Comparison of ENCODE assay signal across 10 mouse cellular contexts in the genomic region with DNA sequence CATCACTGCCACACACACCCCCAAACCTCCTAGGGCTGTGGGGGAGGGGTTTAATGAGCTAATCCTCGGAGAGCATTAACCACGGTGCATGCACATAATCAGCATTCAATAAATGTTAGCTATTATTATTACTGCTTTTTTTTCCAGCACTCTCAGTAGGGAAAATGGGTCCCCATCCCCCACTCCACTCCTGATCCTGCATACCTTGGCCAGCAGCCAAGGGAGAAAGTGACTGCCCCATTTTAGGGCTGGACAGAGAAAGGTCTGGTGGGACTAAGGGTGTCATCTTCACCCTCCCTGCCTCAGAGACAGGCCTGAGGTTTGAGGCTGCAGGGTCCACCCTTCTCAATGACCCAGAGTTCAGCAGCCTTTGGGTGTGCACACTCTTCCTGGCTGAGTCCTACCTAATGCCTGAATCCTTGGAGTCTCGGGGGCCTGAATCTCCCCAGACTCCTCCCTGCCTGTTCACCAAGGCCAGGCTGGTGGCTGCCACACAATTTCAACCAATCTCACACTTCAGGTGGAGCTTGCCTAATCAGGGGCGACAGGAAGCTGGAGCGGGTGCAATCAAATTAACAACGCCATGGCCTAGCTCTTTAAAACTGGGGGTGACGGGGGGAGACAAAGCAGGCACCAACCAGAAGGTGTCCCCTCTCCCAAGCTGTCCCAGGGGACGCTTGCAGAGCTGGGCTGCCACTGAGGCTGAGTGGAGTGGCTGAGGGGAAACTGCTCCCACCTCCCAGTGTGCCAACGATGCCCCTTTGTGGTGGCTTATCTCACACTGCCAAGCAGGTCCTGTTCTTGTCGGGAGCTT.
DNase-seq lines count a peak whose midpoint lies in the region; ATAC-seq lines count a peak whose summit lies in the region.
"Had no signal": no experiment of that assay in that cellular context is flagged by ENCODE, and none has a peak within 500 bp of the region (broad histone marks: within the 10 kb centered on the region; RNA-seq: fewer than 3 reads in every experiment).

No protein-coding gene starts in this region.

- H3K4me3 ChIP-seq in neural tube, embryonic 12.5 days = no peak overlapping the region
- H3K4me3 ChIP-seq in forebrain, embryonic 14.5 days (ENCODE audit: low read depth, low read length) = no peak overlapping the region
- peak overlapping the region; percentile 23 for H3K4me3 ChIP-seq in megakaryocyte, embryonic 14.5 days (replicated peaks)
- H3K4me3 ChIP-seq: gastrocnemius, adult 2 months; myocyte had no signal

- no peaks in the 10 kb centered on the region for H3K9me3 ChIP-seq in neural tube, embryonic 12.5 days
- no peaks in the 10 kb centered on the region for H3K9me3 ChIP-seq in forebrain, embryonic 14.5 days (replicated peaks; ENCODE audit: control insufficient read depth, low read length)
- no peaks in the 10 kb centered on the region for H3K9me3 ChIP-seq in megakaryocyte, embryonic 14.5 days

- peak; percentile 71 for ATAC-seq in neural tube, embryonic 12.5 days (ENCODE audit: low FRiP score, low read depth)
- peak; percentile 81 for ATAC-seq in forebrain, embryonic 14.5 days
- no peak for ATAC-seq in monocyte, adult 5-6 weeks (replicated peaks; ENCODE audit: insufficient number of reproducible peaks, low FRiP score, low TSS enrichment, poor library complexity, severe bottlenecking)

- H3K4me1 ChIP-seq in neural tube, embryonic 12.5 days = peaks cover 36% of the 10 kb centered on the region
- H3K4me1 ChIP-seq in forebrain, embryonic 14.5 days (ENCODE audit: control insufficient read depth, insufficient read depth, low read length) = peaks cover 19% of the 10 kb centered on the region
- H3K4me1 ChIP-seq in megakaryocyte, embryonic 14.5 days = peaks cover 16% of the 10 kb centered on the region

- peak overlapping the region; percentile 8; the same call in 1 of the 2 replicates for H3K27ac ChIP-seq in neural tube, embryonic 12.5 days
- H3K27ac ChIP-seq in forebrain, embryonic 14.5 days (ENCODE audit: low read depth, low read length) = peak overlapping the region; percentile 82
- H3K27ac ChIP-seq: gastrocnemius, adult 2 months had no signal

- H3K4me2 ChIP-seq in neural tube, embryonic 12.5 days (replicated peaks) = 0 out of 2 replicates have a peak overlapping the region, but pooled peaks have one; percentile 4
- H3K4me2 ChIP-seq in forebrain, embryonic 14.5 days (ENCODE audit: low read length) = no peak overlapping the region

- DNase-seq in neural tube, embryonic 10.5 days (ENCODE audit: extremely low spot score, low spot score) = no peak
- DNase-seq in forebrain, embryonic 14.5 days (ENCODE audit: low spot score) = peak; percentile 79
- no peak for DNase-seq in left cerebral cortex, adult 18-20 months (ENCODE audit: low spot score in 2 of 2)
- DNase-seq in embryo, embryonic 9.5 days (ENCODE audit: extremely low spot score) = no peak
- DNase-seq: gastrocnemius, adult 2 months; heart, postnatal 4 days had no signal

- no peaks in the 10 kb centered on the region for H3K27me3 ChIP-seq in neural tube, embryonic 12.5 days (replicated peaks)
- no peaks in the 10 kb centered on the region for H3K27me3 ChIP-seq in forebrain, embryonic 14.5 days (replicated peaks; ENCODE audit: control insufficient read depth, insufficient read depth, low read length)
- H3K27me3 ChIP-seq in megakaryocyte, embryonic 14.5 days (replicated peaks) = peaks cover 86% of the 10 kb centered on the region

- H3K36me3 ChIP-seq in neural tube, embryonic 12.5 days = no peaks in the 10 kb centered on the region
- no peaks in the 10 kb centered on the region for H3K36me3 ChIP-seq in forebrain, embryonic 14.5 days (ENCODE audit: control insufficient read depth, insufficient read depth, low read length)
- no peaks in the 10 kb centered on the region for H3K36me3 ChIP-seq in megakaryocyte, embryonic 14.5 days (replicated peaks; ENCODE audit: low read length)

- H3K9ac ChIP-seq in neural tube, embryonic 12.5 days = no peak overlapping the region
- peak overlapping the region; percentile 29; the same call in 1 of the 2 replicates for H3K9ac ChIP-seq in forebrain, embryonic 14.5 days (ENCODE audit: low read length)

- 31% methylated on average over 10 of the region's 10 CpGs for WGBS in neural tube, embryonic 12.5 days
- WGBS in forebrain, embryonic 14.5 days = 9% methylated on average over 10 of the region's 10 CpGs
